Mouse (Mus musculus) cerebellum, adult 11 months (tissue): ENCODE measurements at regions not wholly inside any gene's neighbourhood (a gene's known extent, or its start where the extent isn't known, plus 50 kb on each side); places are given as distances from the start of the nearest gene placed in this dataset.

Source experiments
- DNase-seq: peaks from one replicate; pipeline ENCODE4 v3.0.0; 2022

GRCm38 (mm10) chr4:98190318-98190717 is 192.8 kb downstream of the Tm2d1 start:
- no peak for DNase-seq

GRCm38 (mm10) chr4:98189894-98190293 is 193.2 kb downstream of the Tm2d1 start:
- DNase-seq = no peak

- no peak for DNase-seq
Measured at GRCm38 (mm10) chr4:98188944-98189343, 194.2 kb downstream of the Tm2d1 start.

DNA sequence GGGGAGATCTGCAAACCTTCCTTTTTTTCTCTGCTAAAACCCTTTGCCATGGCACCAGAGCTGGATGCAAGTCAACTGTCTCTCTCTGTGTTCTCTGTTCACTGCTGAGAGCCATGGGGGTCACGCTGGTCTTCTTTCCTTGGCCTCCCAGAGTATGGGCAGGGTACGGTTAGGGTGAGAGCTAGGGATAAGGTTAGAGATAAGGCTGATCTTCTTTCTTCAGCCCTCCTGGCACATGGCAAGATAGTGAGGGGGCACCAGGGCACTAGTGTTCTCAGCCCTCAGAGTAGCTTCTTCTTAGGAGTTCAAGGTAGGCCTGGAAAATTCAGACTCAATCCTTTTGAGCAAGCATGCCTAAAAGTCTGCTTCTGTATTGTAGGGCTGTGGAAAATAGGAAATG is 196.1 kb downstream of the Tm2d1 start:
- DNase-seq = no peak

DNA sequence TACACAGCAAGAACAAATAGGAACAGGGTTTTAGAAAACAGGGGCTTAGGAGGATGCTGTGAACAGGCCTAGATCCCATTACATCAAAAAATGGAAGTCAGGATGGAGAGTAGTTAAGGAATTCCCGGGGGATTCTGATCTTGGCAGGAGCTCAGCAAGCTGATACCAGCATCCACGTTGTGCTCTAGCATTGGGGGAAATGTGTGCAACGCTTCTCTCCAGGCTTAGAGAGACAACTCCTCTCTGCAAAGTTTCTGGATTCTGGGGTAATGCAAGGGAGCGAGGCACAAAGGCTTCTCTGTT is 201.1 kb downstream of the Tm2d1 start:
- no peak for DNase-seq

GRCm38 (mm10) chr4:98181185-98182052 is 201.7 kb downstream of the Tm2d1 start:
- DNase-seq = no peak

GRCm38 (mm10) chr4:98180336-98180735 is 202.8 kb downstream of the Tm2d1 start:
- no peak for DNase-seq
